Mouse (Mus musculus) forebrain, embryonic 16.5 days (tissue): ENCODE measurements around the gene Atxn1. TPM values are rescaled to one million over a fixed set of nuclear protein-coding genes. Genes with fewer than 3 reads are reported as not detected.

Source experiments
- ATAC-seq: fragments of 200-750 bp; cut with Nextera tagmentation; 2 replicates; pipeline ENCODE4 v1.8.0; 2017; ENCODE audit warnings: mild to moderate bottlenecking, moderate library complexity
- H3K27ac ChIP-seq: fragments of 300-500 bp; sonication (generic); 2 replicates; pipeline ENCODE4 v1.5.1; 2014; ENCODE audit warnings: low read length, control low read depth
- H3K27me3 ChIP-seq: fragments of 300-500 bp; sonication (generic); replicated peaks from 2 replicates; pipeline ENCODE4 v1.6.1; 2014; ENCODE audit warnings: low read length; ENCODE audit not compliant: control insufficient read depth, insufficient read depth
- H3K36me3 ChIP-seq: fragments of 300-500 bp; sonication (generic); 2 replicates; pipeline ENCODE4 v1.6.1; 2014; ENCODE audit not compliant: control insufficient read depth, insufficient read depth
- H3K4me1 ChIP-seq: fragments of 300-500 bp; sonication (generic); replicated peaks from 2 replicates; pipeline ENCODE4 v1.6.1; 2014; ENCODE audit warnings: low read length; ENCODE audit not compliant: control insufficient read depth, insufficient read depth
- H3K4me2 ChIP-seq: fragments of 300-500 bp; sonication (generic); 2 replicates; pipeline ENCODE4 v1.6.1; 2014; ENCODE audit warnings: mild to moderate bottlenecking, low read length, control low read depth
- H3K4me3 ChIP-seq: fragments of 300-500 bp; sonication (generic); replicated peaks from 2 replicates; pipeline ENCODE4 v1.5.1; 2014; ENCODE audit warnings: mild to moderate bottlenecking, low read length, control low read depth
- H3K9ac ChIP-seq: fragments of 300-500 bp; sonication (generic); replicated peaks from 2 replicates; pipeline ENCODE4 v1.6.1; 2014; ENCODE audit warnings: low read depth, low read length, control low read depth
- H3K9me3 ChIP-seq: fragments of 300-500 bp; sonication (generic); 2 replicates; pipeline ENCODE4 v1.6.1; 2016; ENCODE audit warnings: low read length; ENCODE audit not compliant: control insufficient read depth
- WGBS: fragments of 180-500 bp; shearing (Covaris S2); extraction: QIAGEN DNeasy Blood & Tissue Kit; methylation state at CpG from one replicate; pipeline ENCODE4 v1.1.7; 2014; 5-methylcytosine and 5-hydroxymethylcytosine counted together
- polyA plus RNA-seq: library from polyadenylated mRNA; unstranded; fragments of >200 nt; fragmentation: Nextera tagmentation; extraction: Ambion mirVana; gene quantifications from 2 replicates; pipeline ENCODE4 v1.2.1, GENCODE M21; 2015

Atxn1 gene
- polyA plus RNA-seq, 1 experiment from 2014 or later: 15.3 TPM

GRCm38 (mm10) chr13:45837609-45838220 lies 127.1 kb downstream of the Atxn1 start:
- ATAC-seq: no peak
- no peaks in the 10 kb centered on the region for H3K36me3 ChIP-seq
- H3K4me1 ChIP-seq: no peaks in the 10 kb centered on the region
- H3K9ac ChIP-seq: no peak overlapping the region
- H3K9me3 ChIP-seq: no peaks in the 10 kb centered on the region
- WGBS: 92% methylated on average over 8 of the region's 8 CpGs
- no peak overlapping the region for H3K4me3 ChIP-seq
- H3K27ac ChIP-seq: no peak overlapping the region
- no peaks in the 10 kb centered on the region for H3K27me3 ChIP-seq
- no peak overlapping the region for H3K4me2 ChIP-seq

- Histone ChIP-seq H3K36me3 (no peaks in the 10 kb centered on the region), H3K9ac (no peak overlapping the region), H3K4me2 (no peak overlapping the region), H3K9me3 (no peaks in the 10 kb centered on the region), H3K27me3 (no peaks in the 10 kb centered on the region), H3K27ac (no peak overlapping the region), H3K4me3 (no peak overlapping the region), H3K4me1 (no peaks in the 10 kb centered on the region)
- 89% methylated on average over 15 of the region's 15 CpGs for WGBS
- no peak for ATAC-seq
Observed at GRCm38 (mm10) chr13:45836377-45837054, 128.3 kb downstream of the Atxn1 start.

- no peak overlapping the region for H3K4me3 ChIP-seq
- no peak overlapping the region for H3K9ac ChIP-seq
- no peaks in the 10 kb centered on the region for H3K9me3 ChIP-seq
- 88% methylated on average over 2 of the region's 2 CpGs for WGBS
- H3K27me3 ChIP-seq: no peaks in the 10 kb centered on the region
- no peak for ATAC-seq
- H3K27ac ChIP-seq: no peak overlapping the region
- no peak overlapping the region for H3K4me2 ChIP-seq
- H3K4me1 ChIP-seq: no peaks in the 10 kb centered on the region
- H3K36me3 ChIP-seq: no peaks in the 10 kb centered on the region
Observed at GRCm38 (mm10) chr13:45834300-45834699, 130.5 kb downstream of the Atxn1 start.

GRCm38 (mm10) chr13:45832695-45833350 lies 132.0 kb downstream of the Atxn1 start:
- Histone ChIP-seq H3K27ac (no peak overlapping the region), H3K36me3 (no peaks in the 10 kb centered on the region), H3K4me3 (no peak overlapping the region), H3K4me2 (no peak overlapping the region), H3K4me1 (peaks cover 6% of the 10 kb centered on the region), H3K9ac (no peak overlapping the region), H3K27me3 (no peaks in the 10 kb centered on the region), H3K9me3 (no peaks in the 10 kb centered on the region)
- WGBS: 82% methylated on average over 11 of the region's 11 CpGs
- no peak for ATAC-seq

GRCm38 (mm10) chr13:45829341-45829936 lies 135.4 kb downstream of the Atxn1 start:
- WGBS: 87% methylated on average over 8 of the region's 8 CpGs
- Histone ChIP-seq H3K4me3 (no peak overlapping the region), H3K27ac (no peak overlapping the region), H3K9me3 (no peaks in the 10 kb centered on the region), H3K4me1 (peaks cover 13% of the 10 kb centered on the region), H3K9ac (no peak overlapping the region), H3K4me2 (no peak overlapping the region), H3K27me3 (no peaks in the 10 kb centered on the region), H3K36me3 (no peaks in the 10 kb centered on the region)
- no peak for ATAC-seq

- Histone ChIP-seq H3K27ac (no peak overlapping the region), H3K27me3 (no peaks in the 10 kb centered on the region), H3K9me3 (no peaks in the 10 kb centered on the region), H3K36me3 (no peaks in the 10 kb centered on the region), H3K9ac (no peak overlapping the region), H3K4me3 (no peak overlapping the region), H3K4me1 (peaks cover 13% of the 10 kb centered on the region), H3K4me2 (no peak overlapping the region)
- ATAC-seq: no peak
- 69% methylated on average over 7 of the region's 7 CpGs for WGBS
Observed at GRCm38 (mm10) chr13:45828035-45828434, 136.8 kb downstream of the Atxn1 start.

- ATAC-seq: peak; percentile 12; the same call in 1 of the 2 replicates
- no peaks in the 10 kb centered on the region for H3K9me3 ChIP-seq
- H3K4me3 ChIP-seq: no peak overlapping the region
- H3K4me2 ChIP-seq: no peak overlapping the region
- 30% methylated on average over 4 of the region's 4 CpGs for WGBS
- H3K9ac ChIP-seq: no peak overlapping the region
- H3K27me3 ChIP-seq: no peaks in the 10 kb centered on the region
- H3K4me1 ChIP-seq: peaks cover 13% of the 10 kb centered on the region
- H3K36me3 ChIP-seq: no peaks in the 10 kb centered on the region
- no peak overlapping the region; the same call in 1 of the 2 replicates for H3K27ac ChIP-seq
Observed at GRCm38 (mm10) chr13:45827619-45828018, 137.2 kb downstream of the Atxn1 start.

- no peaks in the 10 kb centered on the region for H3K36me3 ChIP-seq
- H3K27me3 ChIP-seq: no peaks in the 10 kb centered on the region
- H3K9me3 ChIP-seq: no peaks in the 10 kb centered on the region
- ATAC-seq: no peak
- no peak overlapping the region for H3K4me2 ChIP-seq
- WGBS: 76% methylated on average over 8 of the region's 8 CpGs
- no peak overlapping the region for H3K4me3 ChIP-seq
- H3K27ac ChIP-seq: no peak overlapping the region; the same call in 1 of the 2 replicates
- no peak overlapping the region for H3K9ac ChIP-seq
- H3K4me1 ChIP-seq: peaks cover 13% of the 10 kb centered on the region
Observed at GRCm38 (mm10) chr13:45827046-45827596, 137.7 kb downstream of the Atxn1 start.

- no peak for ATAC-seq
- Histone ChIP-seq H3K4me2 (no peak overlapping the region), H3K4me3 (no peak overlapping the region), H3K27me3 (no peaks in the 10 kb centered on the region), H3K9me3 (no peaks in the 10 kb centered on the region), H3K9ac (no peak overlapping the region), H3K36me3 (no peaks in the 10 kb centered on the region), H3K27ac (peak overlapping the region; percentile 58), H3K4me1 (peaks cover 5% of the 10 kb centered on the region)
- WGBS: 75% methylated on average over 4 of the region's 4 CpGs
Observed at GRCm38 (mm10) chr13:45822491-45822829, 142.3 kb downstream of the Atxn1 start.
